Mouse (Mus musculus): Measurements from ENCODE around the gene Hoxd8.

Hoxd8 gene

DNA sequence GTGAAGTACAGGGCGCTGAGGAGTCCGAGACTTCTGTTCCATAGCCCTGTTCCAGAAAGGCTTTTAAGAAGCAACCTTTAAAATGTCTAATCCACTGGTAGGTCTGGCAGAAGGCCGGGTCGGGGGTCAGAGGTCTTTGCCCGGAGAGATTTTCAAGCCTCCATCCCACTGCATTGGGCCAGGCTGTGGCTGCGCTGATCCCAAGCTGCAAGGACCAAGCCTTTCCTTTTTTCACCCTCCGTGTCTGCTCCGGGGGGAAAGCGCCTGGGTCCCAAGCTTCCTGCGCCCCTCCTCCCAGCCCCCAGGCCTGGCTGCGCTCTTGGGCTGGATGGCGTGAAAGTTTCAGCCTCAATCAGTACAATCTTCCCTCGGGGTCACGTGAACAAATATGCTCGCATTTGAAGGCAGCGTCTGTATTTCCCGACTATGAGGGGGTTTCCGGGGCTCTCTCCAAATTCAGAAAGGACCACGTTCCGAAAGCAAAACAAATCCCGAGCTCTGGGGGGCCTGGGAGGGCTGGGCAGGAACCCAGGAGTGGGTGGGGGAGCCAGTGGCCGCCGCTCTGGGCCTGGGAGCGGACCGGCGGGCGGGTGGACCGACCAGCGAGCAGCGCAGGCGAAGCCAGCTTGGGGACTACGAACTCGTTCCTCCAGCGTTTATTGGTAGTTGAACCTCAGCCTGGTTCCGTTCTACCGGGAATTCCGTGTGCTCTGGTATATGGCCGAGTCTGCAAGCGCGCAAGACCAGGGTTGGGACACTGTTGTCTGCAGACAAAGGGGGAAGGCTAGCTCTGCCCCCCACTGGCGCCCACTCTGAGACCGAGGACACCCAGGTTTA, 31.7 kb downstream of the Hoxd8 start:
- no peak for DNase-seq

DNA sequence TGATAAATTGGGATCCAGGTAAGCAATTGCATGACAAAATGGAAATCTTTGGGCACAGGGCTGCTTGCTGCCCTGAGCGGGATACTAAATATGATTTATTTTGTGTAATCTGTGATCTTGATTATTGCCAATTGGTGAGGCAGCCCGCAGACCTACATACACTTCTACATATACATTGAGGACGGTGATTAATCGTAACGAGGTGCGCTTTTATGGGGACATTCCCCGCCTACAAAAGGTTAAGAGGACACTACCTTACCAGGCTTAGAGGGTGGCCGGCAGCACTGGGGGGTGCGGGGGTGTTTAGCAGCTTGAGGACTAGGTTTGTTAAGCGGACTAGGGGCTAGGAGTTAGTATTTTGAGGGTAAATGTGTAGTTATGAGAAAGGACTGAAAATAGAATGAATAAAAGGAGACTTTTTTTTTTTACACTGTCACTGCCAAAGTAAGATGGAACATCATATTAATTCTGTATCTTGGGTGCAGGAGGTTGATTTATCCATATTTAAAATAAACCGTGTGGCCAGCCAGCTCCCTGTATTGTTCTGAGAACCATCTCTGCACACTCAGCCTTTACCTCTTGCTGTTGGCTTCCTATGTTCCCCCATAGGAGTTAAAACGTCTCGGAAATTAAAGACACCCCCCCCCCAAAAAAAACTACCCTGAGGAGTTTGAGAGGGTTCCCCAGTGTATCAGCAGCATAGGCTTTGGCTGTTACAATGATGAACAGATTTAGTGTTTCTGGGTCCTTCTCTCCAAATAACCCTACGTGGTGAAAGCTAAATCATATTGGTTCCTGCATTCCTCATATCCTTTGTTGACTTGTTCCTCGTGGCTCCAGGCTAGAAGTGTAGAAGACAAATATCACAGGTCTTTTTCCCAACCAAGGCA, 32.5 kb downstream of the Hoxd8 start:
- no peak for DNase-seq

- DNase-seq: no peak
Observed at GRCm38 (mm10) chr2:74737578-74738070, 33.2 kb downstream of the Hoxd8 start.

DNA sequence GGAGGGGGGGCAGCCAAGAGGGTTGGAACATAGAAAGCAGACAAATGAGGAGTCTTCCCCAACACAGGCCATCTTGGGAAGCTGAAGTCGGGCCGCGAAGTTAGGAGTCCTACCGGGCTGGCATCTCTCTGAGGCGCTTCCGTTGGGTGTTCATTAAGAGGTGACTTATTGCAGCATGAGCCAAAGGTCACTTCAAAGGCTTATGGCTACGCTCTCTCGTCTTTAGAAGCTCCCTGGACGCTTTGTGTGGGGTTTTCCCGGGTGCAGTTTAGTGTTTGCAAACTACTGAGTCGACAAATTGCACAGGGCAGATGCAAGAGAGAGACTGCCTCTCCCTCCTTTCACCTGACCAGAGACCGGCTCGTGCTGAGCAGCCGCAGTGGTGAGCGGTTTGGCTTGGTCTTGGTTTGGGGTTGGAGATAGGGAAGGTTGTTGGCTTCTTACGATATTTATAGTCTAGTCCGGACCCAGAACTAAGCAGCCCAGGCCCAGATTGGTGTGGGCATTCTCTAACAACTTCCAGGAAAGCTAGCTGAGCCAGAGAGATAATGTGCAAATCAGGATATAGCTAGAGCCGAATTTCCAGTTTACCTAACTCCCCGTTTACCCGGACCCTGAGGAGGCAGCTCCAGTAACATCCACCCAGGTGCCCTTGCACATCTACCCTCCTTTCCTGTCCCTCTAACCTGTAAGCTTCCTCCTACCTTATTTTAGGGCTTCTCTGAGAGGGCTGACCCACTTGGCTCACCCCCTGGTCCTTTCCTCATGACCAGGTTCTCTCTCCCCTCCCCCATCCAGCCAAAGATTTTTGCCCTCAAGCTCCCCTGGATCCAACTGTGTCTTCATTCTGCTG, 34.4 kb downstream of the Hoxd8 start:
- no peak for DNase-seq

GRCm38 (mm10) chr2:74739476-74739800, 35.0 kb downstream of the Hoxd8 start:
- no peak for DNase-seq

GRCm38 (mm10) chr2:74739869-74740268, 35.5 kb downstream of the Hoxd8 start:
- DNase-seq: no peak

DNA sequence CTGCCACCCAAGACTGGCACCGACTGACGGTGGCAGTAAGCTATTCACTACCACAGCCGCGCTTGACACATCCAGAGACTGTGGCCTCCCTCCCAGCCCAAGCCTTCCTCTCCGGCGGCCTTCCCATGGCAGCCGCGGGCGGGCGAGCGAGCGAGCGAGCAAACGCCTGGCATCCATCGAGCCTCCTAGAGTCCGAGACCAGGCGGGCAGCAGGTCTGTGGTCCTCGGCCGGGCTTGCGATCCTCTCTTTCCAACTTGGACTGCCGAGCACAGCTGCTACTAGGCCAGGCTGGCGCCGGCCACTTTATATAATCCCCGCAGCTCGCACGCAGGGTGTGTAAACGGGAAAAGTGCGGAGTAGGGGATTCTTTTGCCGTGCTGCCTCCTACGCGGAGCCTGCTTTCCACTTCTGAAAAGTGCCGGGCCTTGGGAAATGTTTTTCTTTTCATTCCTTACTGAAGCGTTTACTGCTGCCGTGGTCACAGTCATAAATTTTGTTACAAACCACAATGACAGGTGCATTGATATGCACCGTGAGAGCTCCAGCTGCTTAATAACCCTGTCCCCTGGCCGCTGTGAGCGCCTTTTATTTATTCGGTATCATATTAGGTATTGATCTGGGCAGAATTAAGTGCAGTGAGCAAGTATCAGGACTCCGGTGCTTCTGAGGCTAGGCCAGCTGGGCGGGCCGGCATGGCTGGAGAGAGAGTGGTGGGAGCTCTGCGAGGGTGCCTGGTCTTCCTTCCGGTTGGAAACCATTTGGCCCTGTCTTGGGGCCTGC, 36.1 kb downstream of the Hoxd8 start:
- DNase-seq: no peak

- DNase-seq: no peak
Observed at GRCm38 (mm10) chr2:74741252-74741978, 37.0 kb downstream of the Hoxd8 start.

DNA sequence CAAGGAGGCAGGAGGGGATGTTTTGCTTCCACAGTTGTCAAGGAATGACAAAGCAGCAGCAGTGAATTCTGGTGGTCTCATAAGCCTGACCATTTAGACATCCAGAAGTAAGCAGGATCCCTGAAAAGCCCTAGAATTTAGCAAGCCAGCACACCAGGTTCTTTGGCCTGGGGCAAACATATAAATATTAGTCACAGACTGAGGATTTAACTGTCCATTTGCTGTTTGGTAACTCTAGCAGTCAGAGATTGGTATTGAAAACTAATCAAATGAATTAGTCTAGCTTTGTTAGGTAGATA, 37.5 kb downstream of the Hoxd8 start:
- DNase-seq: no peak

DNA sequence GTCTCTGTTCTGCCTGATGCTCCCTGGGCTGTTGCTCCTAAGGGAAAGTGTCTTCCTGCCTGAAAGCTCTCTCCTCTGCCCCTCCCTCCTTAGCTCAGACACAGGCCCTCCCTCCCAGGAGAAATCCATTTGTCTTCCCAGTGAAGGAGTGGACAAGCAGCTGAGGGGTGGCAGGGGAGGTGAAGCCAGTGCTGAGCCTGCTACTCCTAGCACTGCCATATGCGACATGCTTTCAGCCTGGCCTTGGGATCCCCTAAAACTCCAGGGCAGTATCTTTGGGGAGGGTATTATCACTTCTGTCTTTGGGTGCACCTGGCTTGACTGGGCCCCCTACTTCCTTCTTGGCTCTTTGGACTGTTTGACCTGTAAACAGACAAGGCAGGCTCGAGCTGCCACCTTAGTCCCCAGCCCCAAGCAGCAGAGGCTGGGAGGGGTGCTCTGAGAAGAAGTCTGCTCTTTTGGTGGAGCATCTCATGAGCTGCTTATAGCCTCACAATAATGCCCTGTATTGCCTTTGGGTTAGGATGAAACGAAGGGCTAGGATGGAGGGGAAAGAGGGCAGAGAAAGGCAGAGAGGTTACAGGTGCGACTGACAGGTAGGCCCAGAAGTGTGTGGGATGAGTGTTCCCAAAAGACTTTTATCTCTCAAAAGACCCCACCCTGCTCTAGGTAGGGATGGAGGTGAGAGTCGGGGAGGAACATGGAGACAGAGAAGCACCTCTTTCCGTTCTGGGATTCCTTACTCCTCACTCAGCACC, 41.3 kb downstream of the Hoxd8 start:
- no peak for DNase-seq

- no peak for DNase-seq
Observed at GRCm38 (mm10) chr2:74746298-74746921, 42.0 kb downstream of the Hoxd8 start.

DNA sequence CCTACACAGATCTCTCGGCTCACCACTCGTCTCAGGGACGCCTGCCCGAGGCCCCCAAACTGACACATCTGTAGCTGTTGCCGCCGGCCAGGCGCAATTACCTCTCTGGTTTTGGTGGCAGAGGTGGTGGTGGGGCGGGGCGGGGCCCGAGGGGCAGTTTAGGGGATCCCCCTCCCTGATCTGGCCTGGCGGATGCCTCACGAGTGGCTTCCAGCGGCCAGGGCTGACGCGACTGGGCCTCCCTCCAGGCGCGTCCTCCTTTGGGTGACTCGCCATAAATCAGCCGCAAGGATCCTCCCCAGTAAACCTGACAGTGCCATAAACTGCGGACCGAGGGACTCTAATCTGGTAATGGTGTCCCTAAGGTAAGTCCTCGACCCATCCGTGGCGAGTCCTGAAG, 42.6 kb downstream of the Hoxd8 start:
- no peak for DNase-seq

GRCm38 (mm10) chr2:74747661-74748141, 43.3 kb downstream of the Hoxd8 start:
- no peak for DNase-seq

DNA sequence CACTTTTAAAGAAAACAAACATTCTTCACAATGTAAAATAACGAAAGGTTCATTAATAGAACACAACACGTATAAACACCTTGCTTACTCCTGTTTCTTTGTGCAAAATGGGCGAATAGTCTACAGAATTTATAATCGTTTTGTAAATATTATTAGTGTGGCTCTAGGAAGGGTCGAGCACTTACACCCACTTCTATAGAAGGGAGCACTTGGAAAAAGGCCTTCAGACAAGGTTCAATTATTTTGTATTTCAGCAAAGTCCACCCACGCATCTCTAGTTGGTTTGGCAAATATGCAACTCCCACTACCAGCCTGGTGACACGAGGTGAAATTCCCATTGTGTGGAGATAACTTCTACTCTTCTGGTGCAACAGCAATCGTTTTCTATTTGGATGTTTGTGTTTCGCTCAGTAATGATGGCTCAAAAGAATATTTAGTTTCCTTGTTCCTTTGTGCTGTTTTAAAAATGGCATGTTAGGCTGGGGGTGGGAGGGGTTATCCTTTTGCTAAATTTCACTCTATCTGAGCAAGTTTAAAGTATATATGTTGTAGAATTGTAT, 44.1 kb downstream of the Hoxd8 start:
- no peak for DNase-seq

DNA sequence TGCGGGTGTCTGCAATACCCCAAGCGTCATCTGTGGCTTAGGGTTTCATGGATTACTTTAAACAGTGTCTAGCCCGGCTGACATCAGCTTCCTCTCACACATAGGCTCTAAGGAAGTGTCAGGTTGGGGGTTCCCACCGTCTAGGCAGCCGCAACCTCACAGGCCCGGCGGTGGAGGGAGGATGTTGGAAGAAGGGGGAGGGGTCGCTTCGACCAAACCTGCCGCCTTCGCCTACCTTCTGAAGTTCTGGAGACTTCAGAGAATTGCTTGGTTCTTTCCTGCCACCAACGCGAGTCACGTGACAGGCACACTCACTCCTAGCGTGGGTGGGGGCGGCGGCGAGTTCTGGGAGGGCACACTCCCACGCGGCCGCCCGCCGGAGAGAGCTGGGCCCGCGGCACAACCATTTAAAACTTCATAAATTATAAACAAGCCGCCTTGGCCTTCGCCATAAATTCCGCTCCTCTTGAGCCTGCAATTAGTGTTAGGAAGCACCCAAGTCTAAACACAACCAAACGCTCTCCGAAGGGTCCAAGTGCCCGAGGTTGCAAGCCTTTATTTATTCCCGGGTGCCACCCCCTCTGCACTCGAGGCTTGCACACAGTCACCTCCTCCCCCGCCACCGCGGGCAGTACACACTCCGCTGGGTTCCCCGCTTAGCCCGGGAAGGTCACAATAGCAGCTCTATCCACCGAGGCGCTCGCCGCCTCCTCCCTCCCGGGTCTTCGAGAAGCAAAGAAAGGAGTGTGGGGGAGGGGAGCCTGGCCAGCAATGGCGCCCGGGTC, 45.1 kb downstream of the Hoxd8 start:
- no peak for DNase-seq

- DNase-seq: no peak
Observed at GRCm38 (mm10) chr2:74750731-74751250, 46.4 kb downstream of the Hoxd8 start.

DNA sequence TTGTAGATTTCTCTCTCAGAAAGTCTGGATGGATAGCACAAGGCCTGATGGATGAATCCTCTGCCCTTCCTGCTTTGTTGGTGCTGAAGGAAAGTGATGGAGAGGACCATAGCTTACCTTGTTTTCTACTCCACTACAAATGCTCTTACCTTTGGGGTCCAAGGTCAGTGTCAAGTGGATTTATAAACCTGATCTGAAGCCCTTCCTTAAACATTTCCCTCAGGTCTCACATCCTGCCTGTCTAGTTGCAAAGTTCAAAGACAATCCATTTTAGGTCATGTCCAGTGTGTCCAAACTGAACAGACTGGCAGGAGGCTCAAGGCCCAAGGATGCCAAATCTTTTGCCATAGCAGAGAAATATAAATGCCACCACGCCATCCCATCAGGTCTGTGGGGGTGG, 47.4 kb downstream of the Hoxd8 start:
- no peak for DNase-seq

GRCm38 (mm10) chr2:74752431-74753174, 48.2 kb downstream of the Hoxd8 start:
- DNase-seq: no peak
